Mouse (Mus musculus): ENCODE data around the gene Spag4. TPM values are rescaled to one million over a fixed set of nuclear protein-coding genes. Genes with fewer than 3 reads are reported as not detected.
A peak's percentile ranks its signal among the peaks of the same experiment; 100 is the strongest.
"Not testable (repeated sequence)": the region's sequence is repeated elsewhere in the genome, so short reads cannot be mapped to it uniquely, and the experiment has no call there.

Spag4 gene
- polyA plus RNA-seq, 1 experiment from 2014 or later: 4.8 TPM

- no peaks in the 10 kb centered on the region for H3K27me3 ChIP-seq (ENCODE audit: control insufficient read depth, insufficient read depth, low read length)
- no peak overlapping the region for H3K27ac ChIP-seq (ENCODE audit: low read depth, low read length)
- DNase-seq (ENCODE audit: low spot score): no peak
- H3K9me3 ChIP-seq (ENCODE audit: control insufficient read depth, low read length): no peaks in the 10 kb centered on the region
- H3K9ac ChIP-seq (ENCODE audit: low read depth, low read length): no peak overlapping the region
- no peak overlapping the region for H3K4me2 ChIP-seq (replicated peaks; ENCODE audit: low read depth, low read length)
- 94% methylated on average over 3 of the region's 3 CpGs for whole genome bisulfite sequencing
- no peaks in the 10 kb centered on the region for H3K36me3 ChIP-seq (ENCODE audit: control insufficient read depth, insufficient read depth, low read length)
- no peak for ATAC-seq (ENCODE audit: low FRiP score)
- H3K4me1 ChIP-seq (replicated peaks; ENCODE audit: control insufficient read depth, insufficient read depth, low read length): 0 out of 2 replicates have a peak, but pooled peaks cover under 1% of the 10 kb centered on the region
- no peak overlapping the region for H3K4me3 ChIP-seq (ENCODE audit: low read depth, low read length)
These were observed 19.6 kb downstream of the Spag4 start for GRCm38 (mm10) chr2:156084541-156084940.

- Histone ChIP-seq H3K27me3 (ENCODE audit: control insufficient read depth, insufficient read depth, low read length) (no peaks in the 10 kb centered on the region), H3K27ac (ENCODE audit: low read depth, low read length) (no peak overlapping the region), H3K36me3 (ENCODE audit: control insufficient read depth, insufficient read depth, low read length) (no peaks in the 10 kb centered on the region), H3K4me1 (replicated peaks; ENCODE audit: control insufficient read depth, insufficient read depth, low read length) (0 out of 2 replicates have a peak, but pooled peaks cover 2% of the 10 kb centered on the region), H3K9ac (ENCODE audit: low read depth, low read length) (no peak overlapping the region), H3K4me3 (ENCODE audit: low read depth, low read length) (no peak overlapping the region), H3K9me3 (ENCODE audit: control insufficient read depth, low read length) (no peaks in the 10 kb centered on the region), H3K4me2 (replicated peaks; ENCODE audit: low read depth, low read length) (no peak overlapping the region)
- no peak for DNase-seq (ENCODE audit: low spot score)
- WGBS: 89% methylated on average over 7 of the region's 7 CpGs
- ATAC-seq (ENCODE audit: low FRiP score): no peak
These were observed 22.6 kb downstream of the Spag4 start for GRCm38 (mm10) chr2:156087391-156088110.

GRCm38 (mm10) chr2:156089799-156090198, 24.8 kb downstream of the Spag4 start:
- ATAC-seq (ENCODE audit: low FRiP score): peak; percentile 53; the same call in 1 of the 2 replicates
- DNase-seq (ENCODE audit: low spot score): peak; percentile 15

GRCm38 (mm10) chr2:156091926-156092325, 27.0 kb downstream of the Spag4 start:
- H3K9me3 ChIP-seq (ENCODE audit: control insufficient read depth, low read length): no peaks in the 10 kb centered on the region
- no peak overlapping the region for H3K9ac ChIP-seq (ENCODE audit: low read depth, low read length)
- no peaks in the 10 kb centered on the region for H3K27me3 ChIP-seq (ENCODE audit: control insufficient read depth, insufficient read depth, low read length)
- 0 out of 2 replicates have a peak, but pooled peaks cover 2% of the 10 kb centered on the region for H3K4me1 ChIP-seq (replicated peaks; ENCODE audit: control insufficient read depth, insufficient read depth, low read length)
- no peak for DNase-seq (ENCODE audit: low spot score)
- ATAC-seq (ENCODE audit: low FRiP score): no peak
- 85% methylated on average over 5 of the region's 5 CpGs for WGBS
- no peak overlapping the region for H3K4me2 ChIP-seq (replicated peaks; ENCODE audit: low read depth, low read length)
- no peak overlapping the region for H3K27ac ChIP-seq (ENCODE audit: low read depth, low read length)
- H3K36me3 ChIP-seq (ENCODE audit: control insufficient read depth, insufficient read depth, low read length): peaks cover 3% of the 10 kb centered on the region; the same call in 1 of the 2 replicates
- no peak overlapping the region for H3K4me3 ChIP-seq (ENCODE audit: low read depth, low read length)

More at GRCm38 (mm10) chr2:156089799-156090198, 24.8 kb downstream of the Spag4 start:
- no peak overlapping the region for H3K4me3 ChIP-seq (ENCODE audit: low read depth, low read length)
- H3K4me1 ChIP-seq (replicated peaks; ENCODE audit: control insufficient read depth, insufficient read depth, low read length): 0 out of 2 replicates have a peak, but pooled peaks cover 2% of the 10 kb centered on the region
- no peaks in the 10 kb centered on the region for H3K36me3 ChIP-seq (ENCODE audit: control insufficient read depth, insufficient read depth, low read length)
- 45% methylated on average over 1 of the region's 1 CpGs for WGBS
- H3K9ac ChIP-seq (ENCODE audit: low read depth, low read length): no peak overlapping the region
- no peak overlapping the region for H3K4me2 ChIP-seq (replicated peaks; ENCODE audit: low read depth, low read length)
- no peak overlapping the region for H3K27ac ChIP-seq (ENCODE audit: low read depth, low read length)
- H3K9me3 ChIP-seq (ENCODE audit: control insufficient read depth, low read length): no peaks in the 10 kb centered on the region
- no peaks in the 10 kb centered on the region for H3K27me3 ChIP-seq (ENCODE audit: control insufficient read depth, insufficient read depth, low read length)

GRCm38 (mm10) chr2:156110627-156111357, 45.8 kb downstream of the Spag4 start:
- Histone ChIP-seq H3K27ac (ENCODE audit: low read depth, low read length) (peak overlapping the region; percentile 89; the same call in 1 of the 2 replicates), H3K27me3 (ENCODE audit: control insufficient read depth, insufficient read depth, low read length) (no peaks in the 10 kb centered on the region), H3K4me3 (ENCODE audit: low read depth, low read length) (peak overlapping the region; percentile 96), H3K9ac (ENCODE audit: low read depth, low read length) (peak overlapping the region; percentile 98), H3K9me3 (ENCODE audit: control insufficient read depth, low read length) (no peaks in the 10 kb centered on the region), H3K4me2 (replicated peaks; ENCODE audit: low read depth, low read length) (peak overlapping the region; percentile 55), H3K36me3 (ENCODE audit: control insufficient read depth, insufficient read depth, low read length) (no peaks in the 10 kb centered on the region), H3K4me1 (replicated peaks; ENCODE audit: control insufficient read depth, insufficient read depth, low read length) (0 out of 2 replicates have a peak, but pooled peaks cover 2% of the 10 kb centered on the region)
- WGBS: 1% methylated on average over 16 of the region's 16 CpGs
- DNase-seq (ENCODE audit: low spot score) (peak; percentile 64), ATAC-seq (ENCODE audit: low FRiP score) (peak; percentile 67)

GRCm38 (mm10) chr2:156111358-156112079, 46.5 kb downstream of the Spag4 start, which contains the start of the genes Cpne1 and Rbm12:
Gene Cpne1, minus strand, starts transcription at chr2:156111965.
Gene Rbm12, minus strand, starts transcription at chr2:156111978.
- DNase-seq (ENCODE audit: low spot score) (peak; percentile 95), ATAC-seq (ENCODE audit: low FRiP score) (peak; percentile 93)
- no peaks in the 10 kb centered on the region for H3K27me3 ChIP-seq (ENCODE audit: control insufficient read depth, insufficient read depth, low read length)
- peak within 1 kb of the TSS; percentile 89 for H3K27ac ChIP-seq (ENCODE audit: low read depth, low read length)
- peak within 1 kb of the TSS; percentile 55 for H3K4me2 ChIP-seq (replicated peaks; ENCODE audit: low read depth, low read length)
- peak within 1 kb of the TSS; percentile 96 for H3K4me3 ChIP-seq (ENCODE audit: low read depth, low read length)
- H3K4me1 ChIP-seq (replicated peaks; ENCODE audit: control insufficient read depth, insufficient read depth, low read length): 0 out of 2 replicates have a peak, but pooled peaks cover 2% of the 10 kb centered on the region
- no peaks in the 10 kb centered on the region for H3K36me3 ChIP-seq (ENCODE audit: control insufficient read depth, insufficient read depth, low read length)
- under 1% methylated on average over 65 of the region's 74 CpGs for WGBS
- peak within 1 kb of the TSS; percentile 98 for H3K9ac ChIP-seq (ENCODE audit: low read depth, low read length)
- H3K9me3 ChIP-seq (ENCODE audit: control insufficient read depth, low read length): no peaks in the 10 kb centered on the region

GRCm38 (mm10) chr2:156112080-156112423, 47.1 kb downstream of the Spag4 start:
- peak; percentile 2; the same call in 1 of the 2 replicates for ATAC-seq (ENCODE audit: low FRiP score)
- Histone ChIP-seq H3K27ac (ENCODE audit: low read depth, low read length) (peak overlapping the region; percentile 89; the same call in 1 of the 2 replicates), H3K9ac (ENCODE audit: low read depth, low read length) (peak overlapping the region; percentile 98; the same call in 1 of the 2 replicates), H3K4me3 (ENCODE audit: low read depth, low read length) (peak overlapping the region; percentile 96), H3K4me2 (replicated peaks; ENCODE audit: low read depth, low read length) (peak overlapping the region; percentile 32)
- 25% methylated on average over 5 of the region's 5 CpGs for WGBS
- H3K4me1 ChIP-seq (replicated peaks; ENCODE audit: control insufficient read depth, insufficient read depth, low read length); DNase-seq (ENCODE audit: low spot score); H3K9me3 ChIP-seq (ENCODE audit: control insufficient read depth, low read length); H3K36me3 ChIP-seq (ENCODE audit: control insufficient read depth, insufficient read depth, low read length); H3K27me3 ChIP-seq (ENCODE audit: control insufficient read depth, insufficient read depth, low read length): not testable (repeated sequence)

GRCm38 (mm10) chr2:156119566-156119965, 54.6 kb downstream of the Spag4 start:
- Histone ChIP-seq H3K9ac (ENCODE audit: low read depth, low read length) (no peak overlapping the region), H3K27ac (ENCODE audit: low read depth, low read length) (no peak overlapping the region), H3K4me2 (replicated peaks; ENCODE audit: low read depth, low read length) (no peak overlapping the region), H3K27me3 (ENCODE audit: control insufficient read depth, insufficient read depth, low read length) (no peaks in the 10 kb centered on the region), H3K4me1 (replicated peaks; ENCODE audit: control insufficient read depth, insufficient read depth, low read length) (no peaks in the 10 kb centered on the region), H3K9me3 (ENCODE audit: control insufficient read depth, low read length) (no peaks in the 10 kb centered on the region), H3K36me3 (ENCODE audit: control insufficient read depth, insufficient read depth, low read length) (peaks cover 5% of the 10 kb centered on the region; the same call in 1 of the 2 replicates), H3K4me3 (ENCODE audit: low read depth, low read length) (no peak overlapping the region)
- ATAC-seq (ENCODE audit: low FRiP score) (no peak), DNase-seq (ENCODE audit: low spot score) (no peak)

All from hindbrain, embryonic 11.5 days (tissue).